Mouse (Mus musculus): ENCODE data around the gene Rnf181. TPM values are rescaled to one million over a fixed set of nuclear protein-coding genes. Genes with fewer than 3 reads are reported as not detected.

The Rnf181 gene
- polyA plus RNA-seq, 1 experiment: 82.5 TPM

GRCm38 (mm10) chr6:72345074-72345567 is 21.6 kb downstream of the Rnf181 start, which contains the start of gene Usp39:
TSS of gene Usp39 (minus strand) at chr6:72345184.
- under 1% methylated on average over 30 of the region's 30 CpGs for WGBS
- DNase-seq (ENCODE audit: low read depth, low spot score): peak; percentile 87

GRCm38 (mm10) chr6:72344396-72345073 is 22.2 kb downstream of the Rnf181 start:
- WGBS: under 1% methylated on average over 42 of the region's 42 CpGs
- no peak for DNase-seq (ENCODE audit: low read depth, low spot score)

- 48% methylated on average over 2 of the region's 2 CpGs for WGBS
- no peak for DNase-seq (ENCODE audit: low read depth, low spot score)
Measured at GRCm38 (mm10) chr6:72340481-72340880, 26.3 kb downstream of the Rnf181 start.

- DNase-seq (ENCODE audit: low read depth, low spot score): no peak
- WGBS: 73% methylated on average over 5 of the region's 5 CpGs
Measured at GRCm38 (mm10) chr6:72333111-72333510, 33.6 kb downstream of the Rnf181 start.

GRCm38 (mm10) chr6:72330133-72330532 is 36.6 kb downstream of the Rnf181 start:
- WGBS: 91% methylated on average over 4 of the region's 4 CpGs
- no peak for DNase-seq (ENCODE audit: low read depth, low spot score)

GRCm38 (mm10) chr6:72329019-72329418 is 37.7 kb downstream of the Rnf181 start:
- WGBS: 84% methylated on average over 5 of the region's 5 CpGs
- DNase-seq (ENCODE audit: low read depth, low spot score): no peak

- 37% methylated on average over 6 of the region's 6 CpGs for WGBS
- DNase-seq (ENCODE audit: low read depth, low spot score): no peak
Measured at GRCm38 (mm10) chr6:72326274-72326673, 40.5 kb downstream of the Rnf181 start.

GRCm38 (mm10) chr6:72323786-72324508 is 42.8 kb downstream of the Rnf181 start:
- no peak for DNase-seq (ENCODE audit: low read depth, low spot score)
- WGBS: 93% methylated on average over 6 of the region's 6 CpGs

GRCm38 (mm10) chr6:72322936-72323335 is 43.8 kb downstream of the Rnf181 start:
- no peak for DNase-seq (ENCODE audit: low read depth, low spot score)
- WGBS: over 99% methylated on average over 3 of the region's 3 CpGs

GRCm38 (mm10) chr6:72319019-72319418 is 47.7 kb downstream of the Rnf181 start:
- DNase-seq (ENCODE audit: low read depth, low spot score): no peak
- 76% methylated on average over 11 of the region's 11 CpGs for WGBS

- WGBS: 87% methylated on average over 5 of the region's 5 CpGs
Measured at GRCm38 (mm10) chr6:72318440-72318839, 48.3 kb downstream of the Rnf181 start.

GRCm38 (mm10) chr6:72316044-72316443 is 50.7 kb downstream of the Rnf181 start:
- DNase-seq (ENCODE audit: low read depth, low spot score): no peak
- WGBS: 79% methylated on average over 1 of the region's 1 CpGs

More at GRCm38 (mm10) chr6:72318440-72318839, 48.3 kb downstream of the Rnf181 start:
- DNase-seq (ENCODE audit: low read depth, low spot score): no peak

GRCm38 (mm10) chr6:72315384-72315783 is 51.4 kb downstream of the Rnf181 start:
- no peak for DNase-seq (ENCODE audit: low read depth, low spot score)
- WGBS: 88% methylated on average over 2 of the region's 2 CpGs

GRCm38 (mm10) chr6:72313124-72313867 is 53.5 kb downstream of the Rnf181 start:
- 92% methylated on average over 11 of the region's 11 CpGs for WGBS
- no peak for DNase-seq (ENCODE audit: low read depth, low spot score)

- DNase-seq (ENCODE audit: low read depth, low spot score): no peak
- WGBS: 87% methylated on average over 3 of the region's 3 CpGs
Measured at GRCm38 (mm10) chr6:72312198-72312597, 54.6 kb downstream of the Rnf181 start.

Other genes starting within 250 kb of the Rnf181 start
- gene Atoh8, start 131.4 kb downstream of the Rnf181 start, polyA plus RNA-seq (2012; rRNA removed): 5.5 and 5.9 TPM in 2 replicates
- 0.25 and 0.49 TPM in 2 replicates for gene Sftpb, start 62.3 kb downstream of the Rnf181 start, polyA plus RNA-seq (2012; rRNA removed)
- gene Usp39, start 21.8 kb downstream of the Rnf181 start, polyA plus RNA-seq (2012; rRNA removed): 16.6 and 19.7 TPM in 2 replicates
- gene 0610030E20Rik, start 19.6 kb downstream of the Rnf181 start, polyA plus RNA-seq (2012; rRNA removed): 9.5 and 17.9 TPM in 2 replicates
- 13.4 and 16.6 TPM in 2 replicates for gene Tmem150a, start 11.5 kb downstream of the Rnf181 start, polyA plus RNA-seq (2012; rRNA removed)
- gene Vamp5, start 13.5 kb upstream of the Rnf181 start, polyA plus RNA-seq (2012; rRNA removed): 19.3 and 21.7 TPM in 2 replicates
- 280 and 288 TPM in 2 replicates for gene Vamp8, start 23.7 kb upstream of the Rnf181 start, polyA plus RNA-seq (2012; rRNA removed)
- 9.3 and 12.4 TPM in 2 replicates for gene Ggcx, start 47.4 kb upstream of the Rnf181 start, polyA plus RNA-seq (2012; rRNA removed)
- gene Mat2a, start 72.6 kb upstream of the Rnf181 start, polyA plus RNA-seq (2012; rRNA removed): 50.9 and 66.5 TPM in 2 replicates
- gene Sh2d6, start 154.8 kb upstream of the Rnf181 start, polyA plus RNA-seq (2012; rRNA removed): 11.3 and 17.2 TPM in 2 replicates
- gene Capg, start 177.4 kb upstream of the Rnf181 start, polyA plus RNA-seq (2012; rRNA removed): 27.2 and 38.0 TPM in 2 replicates
- 18.3 and 26.8 TPM in 2 replicates for gene Elmod3, start 231.5 kb upstream of the Rnf181 start, polyA plus RNA-seq (2012; rRNA removed)
- 22.9 and 40.1 TPM in 2 replicates for gene Retsat, start 231.5 kb upstream of the Rnf181 start, polyA plus RNA-seq (2012; rRNA removed)